Mouse (Mus musculus) right cerebral cortex, postnatal 14 days (tissue): Measurements from ENCODE around the gene Crisp2.
"Not testable (repeated sequence)": the region's sequence is repeated elsewhere in the genome, so short reads cannot be mapped to it uniquely, and the experiment has no call there.

Experiments
- DNase-seq: peaks from one replicate; pipeline ENCODE4 v3.0.0; 2022

Crisp2 gene

DNA sequence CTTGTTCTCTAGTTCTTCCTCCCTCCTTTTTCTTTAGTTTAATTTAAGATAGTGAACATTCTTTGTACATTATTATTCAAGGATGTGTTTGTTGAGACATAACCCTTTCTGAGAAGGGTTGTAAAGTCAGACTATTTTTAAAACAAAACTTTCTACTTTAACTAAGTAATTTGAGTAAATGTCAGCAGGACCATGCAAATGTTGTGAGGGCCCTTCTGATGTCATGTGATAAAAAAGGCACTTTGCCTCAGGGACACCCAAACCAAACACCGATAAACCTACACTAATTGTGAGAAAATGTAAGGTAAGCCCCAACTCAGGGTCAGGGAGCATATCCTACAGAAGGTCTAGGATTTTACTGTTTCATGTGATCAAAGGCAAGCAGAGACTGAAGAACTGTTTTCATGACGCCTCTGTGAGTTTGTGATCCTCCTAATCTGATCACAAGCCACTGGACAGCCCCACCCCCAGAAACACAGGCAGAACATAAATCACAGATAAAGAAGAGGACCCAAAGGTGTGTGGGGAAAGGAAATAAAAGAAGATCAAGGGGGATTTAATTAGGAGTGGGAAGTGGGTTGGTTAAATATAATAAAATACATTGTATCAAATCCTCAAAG is at the start of gene Crisp2:
Gene Crisp2 (minus strand): TSS at position 51 of the 620 bp plus-strand sequence.
- DNase-seq: no peak

DNA sequence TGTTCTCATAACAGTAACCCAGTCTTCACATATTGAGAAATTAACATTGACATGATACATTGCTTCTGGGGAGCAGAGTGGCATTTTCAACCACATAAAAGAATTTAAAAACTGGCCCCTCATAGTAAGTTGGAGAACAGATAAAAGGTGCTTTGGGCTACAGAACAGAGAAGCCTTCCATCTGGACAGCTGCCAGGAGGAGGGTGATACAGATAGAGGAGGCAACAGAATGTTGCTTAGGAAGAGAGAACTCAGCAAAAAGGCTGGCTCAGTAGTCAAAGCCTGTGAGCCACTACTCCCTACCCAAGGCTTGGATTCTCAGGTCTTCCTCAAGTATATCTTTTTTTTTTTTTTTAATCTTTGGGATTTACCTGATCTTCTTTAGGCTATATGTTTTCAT is 48.3 kb upstream of the Crisp2 start:
- DNase-seq: no peak

DNA sequence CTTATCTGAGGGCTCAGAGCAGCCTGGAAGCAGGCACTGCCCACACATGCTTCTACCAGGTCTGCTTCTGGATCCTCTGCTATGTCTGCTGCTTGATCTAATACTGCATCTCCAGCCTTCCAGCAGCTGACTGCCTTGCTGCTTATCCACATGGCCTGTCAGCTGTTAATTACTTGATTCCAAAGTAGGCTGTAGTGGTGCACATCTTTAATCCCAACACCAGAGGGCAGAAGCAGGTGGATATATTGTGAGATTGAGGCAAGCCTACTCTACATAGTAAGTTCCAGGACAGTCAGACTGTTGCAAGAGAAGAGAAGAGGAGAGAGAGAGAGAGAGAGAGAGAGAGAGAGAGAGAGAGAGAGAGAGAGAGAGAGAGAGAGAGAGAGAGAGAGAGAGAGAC is 30.5 kb upstream of the Crisp2 start:
- no peak for DNase-seq

DNA sequence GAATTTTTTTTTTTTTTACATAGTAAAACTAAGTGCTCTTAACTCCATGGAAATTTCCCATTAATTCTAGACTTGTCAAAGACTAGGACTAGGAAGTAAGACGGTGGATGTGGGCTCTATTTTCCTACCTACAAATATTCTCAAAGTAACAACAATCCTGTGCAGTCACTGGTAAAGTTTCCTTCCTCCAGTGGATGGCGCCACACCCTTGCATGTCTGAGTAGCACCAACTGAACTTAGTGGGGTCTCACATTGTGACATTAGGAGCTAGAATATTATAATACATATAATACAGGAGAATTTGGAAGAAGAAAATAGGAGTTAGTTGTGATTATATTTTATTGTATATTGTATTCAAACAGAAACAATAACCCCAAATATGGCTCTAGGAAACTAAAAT is 25.1 kb upstream of the Crisp2 start:
- no peak for DNase-seq

DNA sequence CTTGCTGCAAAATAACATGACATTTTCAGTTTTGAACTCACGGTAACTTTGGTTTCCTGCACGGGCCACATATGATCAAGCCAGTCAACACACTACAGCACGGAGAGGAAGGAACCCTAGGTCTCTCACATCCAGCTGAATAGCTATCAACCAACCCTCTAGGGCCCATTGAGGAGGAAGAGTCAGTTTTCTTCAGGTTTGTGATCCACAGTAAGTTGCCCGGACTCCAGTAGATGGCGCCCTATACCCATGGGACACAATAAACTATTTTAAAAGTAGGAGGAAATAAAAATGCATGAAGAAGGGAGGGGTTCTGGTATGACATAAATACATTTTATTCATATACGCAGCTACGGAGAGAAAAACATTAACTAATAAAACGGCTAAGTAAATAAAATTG is 17.7 kb upstream of the Crisp2 start:
- peak; percentile 7 for DNase-seq

DNA sequence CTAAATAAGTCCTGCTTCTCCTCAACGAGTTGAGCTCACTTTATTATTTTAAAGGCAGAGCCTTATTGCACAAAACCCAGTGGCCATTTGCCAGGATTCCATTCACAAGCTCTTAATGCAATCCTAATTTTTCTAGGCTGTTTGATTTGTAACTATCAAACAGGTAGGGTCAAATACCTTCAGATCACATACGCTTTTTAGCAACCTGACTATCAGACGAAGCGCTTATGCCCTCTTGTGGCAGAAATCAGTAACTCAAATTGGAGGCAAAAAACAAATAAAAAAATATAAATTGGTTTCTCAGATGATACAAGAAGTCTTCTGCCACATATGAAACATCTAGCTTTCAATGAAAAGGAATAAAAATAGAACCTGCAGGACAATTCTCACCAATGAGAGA is 17.0 kb upstream of the Crisp2 start:
- DNase-seq: no peak

DNA sequence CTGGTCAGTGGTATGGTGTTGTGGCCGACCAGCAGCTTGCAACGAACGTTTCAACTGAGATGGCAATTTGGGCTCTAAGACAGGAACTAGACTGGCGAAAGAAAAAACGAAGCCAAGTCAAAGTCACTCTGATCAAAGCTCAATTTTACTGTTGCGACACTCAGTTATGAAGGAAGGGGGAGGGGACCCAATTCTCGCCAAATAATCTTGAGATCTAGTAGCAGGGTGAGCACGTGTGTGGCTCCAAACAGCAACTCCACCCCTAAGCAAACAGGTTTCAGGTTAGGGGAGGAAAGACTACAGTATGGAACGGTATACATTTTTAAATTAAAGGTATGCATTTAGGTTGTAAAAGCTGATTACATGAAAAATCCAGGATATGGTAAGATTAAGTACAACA is 14.7 kb upstream of the Crisp2 start:
- no peak for DNase-seq

DNA sequence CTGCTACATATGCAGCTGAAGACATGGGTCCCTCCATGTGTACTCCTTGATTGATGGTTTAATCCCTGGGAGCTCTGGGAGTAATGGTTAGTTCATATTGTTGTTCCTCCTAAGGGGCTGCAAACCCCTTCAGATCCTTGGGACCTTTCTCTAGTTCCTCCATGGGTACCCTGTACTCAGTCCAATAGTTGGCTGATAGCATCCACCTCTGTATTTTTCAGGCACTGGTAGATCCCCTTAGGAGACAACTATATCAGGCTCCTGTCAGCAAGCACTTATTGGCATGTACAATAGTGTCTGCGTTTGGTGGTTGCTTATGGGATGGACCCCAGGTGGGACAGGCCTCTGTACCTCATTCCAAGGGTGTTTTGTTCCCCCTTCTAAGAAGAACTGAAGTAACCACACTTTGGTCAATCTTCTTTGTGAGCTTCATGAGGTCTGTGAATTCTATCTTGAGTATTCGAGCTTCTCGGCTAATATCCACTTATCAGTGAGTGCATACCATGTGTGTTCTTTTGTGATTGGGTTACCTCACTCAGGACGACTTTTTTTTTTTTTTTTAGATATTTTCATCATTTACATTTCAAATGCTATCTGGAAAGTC is 10.6 kb upstream of the Crisp2 start:
- DNase-seq: no peak

DNA sequence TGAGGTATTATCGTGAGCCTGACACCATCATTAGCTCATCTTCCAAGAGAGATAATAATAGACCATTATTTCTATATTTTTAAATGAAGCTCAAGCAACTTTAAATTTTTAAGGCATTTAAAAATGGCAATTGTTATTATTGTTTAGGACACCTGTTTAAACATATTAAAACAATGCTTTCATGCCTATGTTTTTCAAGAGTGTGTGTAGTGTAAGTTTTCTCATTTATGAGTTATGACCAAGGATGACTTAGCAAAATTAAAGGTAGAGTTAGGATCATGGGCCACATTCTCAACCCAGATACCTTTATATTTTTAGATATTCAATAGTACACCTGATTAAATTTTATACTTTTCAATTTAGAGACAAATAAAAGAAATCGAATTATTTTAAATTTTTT is 5.5 kb upstream of the Crisp2 start:
- no peak for DNase-seq

DNA sequence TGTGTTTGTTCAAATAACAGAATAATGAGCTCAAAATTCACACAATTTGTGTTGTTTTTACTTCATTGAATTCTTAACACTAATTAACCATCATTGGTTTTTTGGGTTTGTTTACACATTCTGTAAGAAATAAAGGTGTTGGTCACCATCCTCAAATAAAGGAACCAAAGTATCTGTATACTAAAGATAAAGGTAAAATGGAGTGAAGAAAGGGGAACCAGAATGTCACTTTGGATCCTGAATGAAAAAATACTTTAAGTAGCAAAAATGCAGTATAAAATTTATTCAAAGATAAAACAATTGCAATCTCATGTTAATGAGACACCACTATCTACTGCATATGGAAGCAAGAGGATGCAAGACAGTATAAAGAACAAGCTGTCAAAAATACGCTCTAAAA is 4.8 kb upstream of the Crisp2 start:
- DNase-seq: no peak

DNA sequence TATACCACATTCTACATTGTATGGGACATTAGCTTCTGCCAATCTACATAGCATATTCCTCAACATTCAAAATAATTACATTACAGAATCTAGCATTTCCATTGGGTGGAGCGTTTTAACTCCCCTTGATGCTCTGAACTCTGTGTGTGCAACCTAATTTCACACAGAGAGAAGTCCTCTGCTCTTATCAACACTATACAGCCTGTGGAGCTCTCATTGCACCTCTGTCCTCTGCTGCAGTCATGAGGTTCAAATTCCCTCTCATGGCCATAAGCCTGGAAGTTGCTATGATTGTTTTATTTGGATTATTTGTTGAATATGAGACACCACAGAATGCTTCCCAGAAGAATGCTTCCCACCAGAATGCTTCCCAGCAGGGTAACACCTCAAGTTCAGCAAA is 4.1 kb upstream of the Crisp2 start, which contains the start of gene Rhag:
Gene Rhag (plus strand): TSS at position 193 of the 400 bp plus-strand sequence.
- DNase-seq: no peak

DNA sequence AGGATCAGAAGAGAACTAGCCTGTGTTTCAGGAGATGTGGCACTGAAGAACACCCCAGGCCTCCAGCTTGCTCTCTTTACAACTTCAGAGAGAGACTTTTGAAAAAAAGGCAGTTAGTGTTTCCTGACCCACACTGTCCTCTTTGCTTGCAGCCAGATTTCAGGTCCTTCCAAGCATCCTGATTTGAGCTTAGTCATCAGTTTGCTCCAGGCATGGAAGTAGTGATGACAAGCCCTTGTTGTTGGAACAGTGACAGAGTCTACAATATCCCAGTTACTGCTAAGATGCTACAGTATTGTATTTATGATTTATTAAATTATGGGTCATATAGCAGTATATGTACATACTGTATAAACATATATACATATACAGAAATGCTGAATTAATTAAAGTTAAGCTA is 1.3 kb upstream of the Crisp2 start:
- no peak for DNase-seq

DNA sequence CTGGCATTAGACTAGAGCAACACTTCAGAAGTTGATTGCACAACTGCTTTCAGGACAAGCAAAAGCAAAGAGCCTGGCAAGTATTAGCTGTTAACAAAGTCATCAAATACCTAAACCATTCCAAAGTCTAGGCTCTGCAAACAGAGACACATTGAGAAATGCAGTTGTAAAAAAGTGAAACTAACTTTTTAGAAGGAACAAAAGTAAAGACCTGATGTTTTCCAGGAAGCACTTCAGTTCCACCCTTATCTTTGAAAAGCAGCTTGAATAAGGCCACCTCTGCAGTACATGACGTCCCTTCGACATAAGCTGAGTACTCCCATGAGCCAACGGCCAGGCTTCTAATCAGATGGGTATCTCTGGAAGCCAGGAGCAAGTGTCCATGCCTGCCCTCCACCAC is 253 bp downstream of the Crisp2 start:
- no peak for DNase-seq

DNA sequence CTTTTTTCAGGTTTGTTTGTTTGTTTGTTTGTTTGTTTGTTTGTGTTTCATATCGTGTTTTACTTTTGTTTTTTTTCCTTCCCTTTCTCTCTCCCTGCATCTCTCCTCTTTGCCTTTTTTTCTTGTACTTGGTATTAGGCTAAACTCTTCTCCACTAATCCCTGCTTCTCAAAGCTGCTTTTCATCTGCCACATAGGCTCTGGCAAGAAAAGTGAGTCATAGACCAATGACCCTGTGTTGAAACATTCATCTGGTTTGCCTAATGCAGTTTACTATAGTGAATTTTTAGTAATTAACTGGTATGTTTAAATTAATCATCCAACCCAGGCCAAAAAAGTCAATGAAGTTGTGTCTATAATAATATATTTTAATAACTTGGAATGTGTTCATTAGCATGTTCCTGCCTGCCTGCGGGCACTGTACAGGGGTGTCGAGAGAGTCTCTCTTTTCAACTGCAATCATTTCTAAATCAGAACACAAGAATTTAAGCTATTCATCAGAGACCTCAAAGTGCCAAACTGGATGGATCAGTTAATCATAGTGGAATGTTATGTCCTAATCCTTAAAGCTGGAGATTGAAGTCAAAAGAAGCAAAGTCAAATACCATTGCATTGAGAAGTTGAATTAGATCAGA is 4.0 kb downstream of the Crisp2 start:
- DNase-seq: no peak

DNA sequence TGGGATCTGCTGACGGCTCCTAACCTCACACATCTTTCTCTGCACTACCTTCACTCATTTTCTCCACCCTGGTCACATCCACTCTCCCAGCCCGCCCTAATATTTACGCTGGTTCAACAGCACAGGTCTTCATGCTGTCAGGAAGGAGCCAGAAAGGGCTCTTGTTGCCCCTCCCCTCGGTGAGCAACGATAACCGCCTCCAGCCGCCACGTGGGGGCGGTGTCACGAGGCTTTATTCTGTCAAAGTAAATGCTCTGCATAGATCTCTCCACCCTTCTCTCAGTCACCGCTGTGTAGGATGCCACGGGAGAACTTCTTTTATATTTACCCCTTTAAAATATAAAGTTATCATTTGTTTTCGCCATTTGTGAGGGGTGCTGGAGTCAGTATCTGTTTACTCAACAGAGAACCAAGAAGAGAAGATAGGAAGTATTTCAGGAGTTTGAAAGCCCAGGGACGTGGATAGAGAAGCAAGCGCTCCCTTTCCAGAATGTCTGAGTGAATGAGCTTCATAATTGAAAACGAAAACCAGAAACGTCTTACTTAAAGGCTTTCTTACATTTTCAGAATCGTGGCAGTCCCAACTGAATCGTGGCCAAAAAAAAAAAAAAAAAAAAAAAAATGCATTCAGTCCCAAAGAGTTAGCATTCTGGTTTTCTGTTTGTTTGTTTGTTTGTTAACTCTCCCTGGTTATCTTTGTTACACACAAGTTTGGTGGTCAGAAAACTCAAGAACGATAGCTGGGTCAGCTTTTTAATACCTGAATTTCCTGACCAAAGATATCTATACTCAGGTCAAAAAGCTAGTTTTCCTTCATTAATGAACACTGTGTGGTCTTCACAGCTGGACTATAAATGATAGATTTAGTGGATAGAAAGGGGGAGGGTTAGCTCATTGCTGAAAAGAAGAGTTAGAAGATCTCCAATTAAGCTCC is 12.6 kb downstream of the Crisp2 start:
- peak; percentile 11 for DNase-seq

DNA sequence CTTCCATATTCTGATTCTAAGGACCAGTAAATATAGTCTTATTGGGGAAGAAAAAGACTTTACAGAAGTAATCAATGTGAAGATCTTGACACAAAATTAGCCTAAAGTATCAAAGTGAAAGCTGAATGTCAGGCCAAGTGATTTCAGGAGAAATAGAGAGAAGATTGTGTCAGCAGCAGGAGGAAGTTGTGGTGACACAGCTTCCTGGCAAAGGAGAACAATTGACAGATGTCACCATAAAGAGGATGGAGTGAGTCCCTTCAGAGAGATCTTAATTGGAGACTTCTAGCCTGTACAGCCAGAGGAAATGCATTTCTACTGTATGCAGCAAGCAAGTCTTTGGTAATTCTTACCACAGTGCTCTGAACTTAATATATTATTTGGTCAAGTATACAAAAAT is 16.9 kb downstream of the Crisp2 start:
- DNase-seq: no peak

DNA sequence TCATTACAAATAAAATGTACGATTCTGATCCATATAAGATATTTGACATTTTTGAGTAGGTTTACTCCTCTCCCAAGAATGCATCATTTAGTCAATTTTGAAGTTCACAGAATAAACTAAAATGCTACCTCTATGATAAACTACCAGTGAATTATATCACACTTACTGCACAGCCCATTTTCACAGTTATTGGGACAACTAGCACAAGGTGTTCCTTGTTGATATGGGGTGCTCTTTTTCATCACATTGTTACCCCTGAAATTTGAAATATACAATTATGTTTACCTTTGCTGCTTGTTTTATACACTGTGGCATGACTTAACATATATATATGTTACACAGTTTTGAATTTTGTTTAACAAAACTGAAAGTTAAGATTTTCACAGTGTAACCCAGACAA is 39.7 kb downstream of the Crisp2 start:
- no peak for DNase-seq

DNA sequence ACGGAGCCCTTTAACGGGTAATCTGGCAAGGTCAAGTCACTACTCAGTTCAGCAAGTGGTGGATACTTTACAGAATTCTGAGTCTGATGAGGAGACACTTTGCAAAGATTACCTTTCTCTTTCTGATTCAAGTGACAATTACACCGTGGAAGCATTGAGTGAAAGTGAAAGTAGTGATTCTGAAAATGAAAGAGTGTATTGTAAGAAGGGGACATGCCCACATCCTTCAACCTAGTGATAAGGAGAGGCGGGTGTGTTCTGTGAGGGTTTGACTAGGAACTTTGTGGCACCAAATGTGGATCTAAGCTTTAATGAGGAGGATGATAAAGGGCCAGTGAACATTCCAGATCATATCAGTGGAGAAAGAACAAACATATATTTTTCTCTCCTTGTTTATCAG is 43.1 kb downstream of the Crisp2 start:
- no peak for DNase-seq

DNA sequence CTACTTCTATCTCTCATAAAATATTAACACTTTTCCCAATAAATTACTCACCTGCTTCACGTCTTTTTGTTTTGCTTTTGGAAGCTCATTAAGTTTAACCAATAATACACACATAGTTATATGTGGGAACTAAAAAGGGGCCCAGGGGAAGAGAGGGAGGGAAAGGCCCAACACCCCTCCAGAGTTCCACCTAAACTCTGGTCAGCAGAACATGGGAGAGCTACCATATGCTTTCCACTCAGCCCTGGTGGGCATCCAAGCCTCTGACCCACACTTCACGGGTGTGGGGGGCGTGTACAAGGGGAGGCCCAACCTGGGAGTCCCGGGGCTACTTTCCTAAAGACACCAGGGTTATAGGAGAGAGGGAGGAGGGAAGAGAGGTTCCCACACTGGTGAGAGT is 75.1 kb downstream of the Crisp2 start:
- DNase-seq: no peak

DNA sequence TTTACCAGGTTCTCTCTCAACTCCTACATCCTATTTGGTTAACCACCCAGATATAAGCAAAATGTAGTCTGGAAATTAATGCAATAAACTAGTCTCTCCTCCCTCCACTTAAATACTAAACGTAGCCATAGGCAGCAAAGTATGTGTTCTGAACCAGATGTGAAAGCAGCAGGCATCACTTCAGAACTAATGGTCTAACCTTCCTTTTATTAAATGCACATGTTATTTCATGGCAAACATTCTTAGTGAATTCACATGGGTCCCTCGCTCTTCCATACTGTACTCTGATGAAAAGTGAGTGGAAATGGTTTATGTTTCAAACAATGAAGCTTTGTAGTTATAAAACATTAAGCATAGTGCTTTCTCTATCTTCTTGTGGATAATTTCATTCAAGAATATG is 75.5 kb downstream of the Crisp2 start:
- DNase-seq: no peak

DNA sequence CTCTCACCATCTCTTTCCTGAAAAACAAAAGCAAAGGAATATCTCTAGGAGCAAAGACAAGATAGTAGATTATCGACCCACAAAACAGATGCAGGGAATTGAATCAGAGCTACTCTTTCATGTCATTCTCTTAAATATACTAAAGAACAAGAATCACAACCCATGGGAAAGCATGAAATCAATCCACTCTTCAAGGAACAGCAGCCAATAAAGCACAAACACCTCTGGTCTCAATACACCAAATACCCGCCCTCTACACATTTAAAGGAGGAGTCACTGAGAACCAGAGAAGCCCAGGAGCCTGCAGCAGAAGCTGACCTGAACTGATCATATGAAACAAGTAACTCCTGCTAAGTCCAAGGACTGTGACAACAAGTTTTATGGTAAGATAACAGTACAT is 80.0 kb downstream of the Crisp2 start, which contains the start of gene Esp1:
Gene Esp1 (plus strand): TSS at position 301 of the 400 bp plus-strand sequence.
- DNase-seq: no peak

DNA sequence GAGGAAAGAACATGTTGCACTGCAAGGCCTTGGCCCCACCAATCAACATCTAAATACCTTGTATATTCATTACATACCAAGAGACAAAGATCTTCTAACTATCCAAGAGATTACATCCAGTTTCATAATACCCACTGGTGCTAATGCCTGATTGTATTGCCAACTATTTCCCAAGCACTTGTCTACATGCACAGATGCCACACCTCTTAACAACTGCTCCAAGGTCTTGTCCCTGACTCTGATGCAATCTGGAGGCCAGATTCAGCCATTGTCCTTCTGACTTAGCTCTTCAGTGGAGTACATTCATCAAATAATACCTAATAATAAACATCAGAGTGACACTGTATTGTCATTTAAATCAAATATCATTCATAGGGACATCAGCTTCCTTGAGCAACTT is 89.7 kb downstream of the Crisp2 start:
- not testable (repeated sequence) for DNase-seq

DNA sequence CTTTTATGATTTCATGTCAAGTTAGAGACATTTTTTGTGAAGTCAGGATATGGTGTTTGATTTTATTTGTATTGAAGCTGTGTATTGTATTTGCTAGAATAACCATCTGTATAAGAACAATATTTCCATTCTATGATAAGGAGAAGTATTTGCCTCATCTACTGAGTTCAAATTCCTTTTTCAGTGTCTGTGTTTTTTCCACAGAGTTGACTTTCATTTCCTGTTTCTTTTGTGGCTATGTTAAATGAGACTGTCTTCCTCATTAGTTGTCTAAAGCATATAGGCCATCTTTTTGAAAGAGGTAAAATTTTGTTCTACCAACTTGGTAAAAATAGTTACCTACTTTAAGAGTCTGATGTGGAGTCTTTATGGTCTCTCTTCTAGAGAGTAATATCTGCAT is 90.5 kb downstream of the Crisp2 start:
- no peak for DNase-seq
